Mouse (Mus musculus) kidney, postnatal 4 days (tissue): ENCODE data around the gene Pot1b.

Experiments
- DNase-seq, 2 experiments: peaks; one replicate each; pipeline ENCODE4 v3.0.0; 2021; ENCODE audit warnings: mixed read lengths in 2 of 2

Gene Pot1b

GRCm38 (mm10) chr17:55711984-55712811, at the start of gene Pot1b:
Gene Pot1b, minus strand, starts transcription at chr17:55712628.
- peak; percentile 99 to 100 for DNase-seq

- DNase-seq: no peak
Observed at GRCm38 (mm10) chr17:55751170-55751569, 38.7 kb upstream of the Pot1b start.

DNA sequence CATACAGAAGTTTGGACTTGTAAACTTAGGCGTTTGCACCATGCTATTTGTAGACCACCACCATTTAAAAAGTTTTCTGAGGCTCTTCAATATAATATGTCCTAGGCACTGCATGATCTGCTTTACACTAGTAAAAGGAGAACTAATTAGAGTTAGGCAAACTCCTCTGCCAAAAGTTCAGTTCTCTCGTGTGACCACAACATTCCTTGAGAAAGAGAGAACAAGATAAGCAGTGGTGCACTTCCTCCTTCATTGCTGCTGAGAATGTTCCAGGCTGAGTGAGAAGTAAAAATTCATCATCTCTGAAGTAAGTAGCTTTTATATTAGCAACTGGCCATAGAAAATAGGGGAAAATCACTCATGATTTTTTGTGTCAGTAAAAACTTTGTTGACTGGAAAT, 37.4 kb upstream of the Pot1b start, which contains the start of gene Adgre4:
Gene Adgre4, plus strand, starts transcription at position 199 of the 400 bp plus-strand sequence.
- no peak for DNase-seq

GRCm38 (mm10) chr17:55736675-55737074, 24.2 kb upstream of the Pot1b start:
- no peak for DNase-seq

GRCm38 (mm10) chr17:55726193-55726592, 13.8 kb upstream of the Pot1b start:
- DNase-seq: no peak

DNA sequence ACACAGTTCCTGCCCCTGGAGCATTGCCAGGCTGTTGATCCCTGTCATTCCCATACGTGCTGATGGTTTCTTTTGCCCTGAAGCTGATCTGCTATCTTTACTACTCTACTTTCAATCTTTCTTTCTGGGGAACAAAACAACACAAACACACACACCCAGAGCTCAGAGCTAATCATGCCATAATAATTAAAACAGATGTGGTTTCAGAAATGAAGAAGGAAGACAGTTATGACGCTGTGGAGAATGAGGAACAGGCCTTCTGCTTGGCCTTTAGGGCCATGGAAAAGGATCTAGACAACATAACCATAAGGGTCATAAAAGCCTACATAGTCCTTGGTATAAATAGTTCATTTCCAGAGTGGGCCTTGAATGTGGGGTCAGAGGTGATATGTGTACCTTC, 9.8 kb upstream of the Pot1b start:
- no peak for DNase-seq

DNA sequence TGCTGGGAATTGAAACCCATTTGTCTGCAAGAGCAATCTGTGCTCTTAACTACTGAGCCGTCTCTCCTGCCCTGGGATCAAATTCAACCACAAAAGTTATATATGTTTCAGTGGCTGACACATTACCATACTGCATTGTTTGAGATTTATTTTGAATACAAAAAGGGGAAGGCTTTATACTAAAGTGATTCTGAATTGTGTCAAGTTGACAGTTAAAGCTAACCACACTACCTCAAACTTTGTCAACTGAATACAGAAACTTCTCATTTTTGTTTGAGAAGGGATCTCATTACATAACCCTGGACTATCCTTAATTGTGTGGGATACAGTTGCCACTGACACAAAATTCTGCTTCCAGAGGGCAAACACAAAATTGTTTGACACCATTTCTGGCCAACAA, 8.8 kb upstream of the Pot1b start:
- no peak for DNase-seq

DNA sequence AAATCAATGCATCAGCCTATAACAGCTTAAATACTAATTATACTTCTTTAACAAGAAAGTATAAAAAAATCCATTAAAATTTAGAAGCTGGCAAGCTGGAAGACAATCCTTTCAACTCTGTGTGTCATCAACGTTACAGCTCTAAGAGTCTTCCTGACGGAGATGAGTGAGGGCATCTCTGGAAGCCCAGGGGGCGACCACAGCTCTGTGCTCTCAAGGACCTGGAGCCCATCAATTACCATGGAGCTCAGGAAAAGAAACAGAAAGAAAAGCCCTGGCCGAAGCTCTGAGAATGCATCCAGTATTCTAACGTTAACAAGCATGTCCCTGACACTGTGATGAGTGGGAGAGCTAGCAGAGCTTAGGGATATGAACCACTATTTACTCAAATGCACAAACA, 9.6 kb downstream of the Pot1b start:
- DNase-seq: no peak

DNA sequence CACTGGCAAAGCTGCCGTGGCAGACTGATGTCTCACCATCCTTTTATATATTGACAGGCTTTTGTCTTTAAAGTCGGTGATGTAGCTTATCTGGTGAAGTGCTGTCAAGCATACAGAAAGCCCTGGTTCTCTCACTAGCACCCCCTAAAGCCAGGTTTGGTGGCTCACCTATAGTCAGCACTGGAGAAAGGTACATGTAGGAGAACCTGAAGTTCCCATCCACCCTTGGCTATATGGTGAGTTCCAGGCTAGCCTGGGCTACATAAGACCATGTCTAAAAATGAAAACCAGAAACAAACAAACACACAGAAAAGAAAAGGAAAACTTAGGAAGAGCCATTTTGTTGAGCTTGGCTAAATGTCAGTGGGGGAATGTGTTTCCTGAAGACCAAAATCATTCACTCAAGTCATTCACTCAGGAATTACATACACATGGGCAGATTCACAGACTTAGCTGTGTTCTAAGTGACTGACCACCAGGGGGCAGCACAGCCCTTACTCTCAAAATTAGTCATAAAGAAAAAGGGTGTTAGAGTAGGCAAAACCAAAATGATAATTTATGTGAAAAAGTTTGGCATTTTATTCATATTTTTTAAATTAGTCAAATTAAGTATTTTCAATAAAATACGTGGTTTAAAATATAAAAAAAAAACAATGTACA, 10.1 kb downstream of the Pot1b start:
- peak; percentile 87 to 89 for DNase-seq

DNA sequence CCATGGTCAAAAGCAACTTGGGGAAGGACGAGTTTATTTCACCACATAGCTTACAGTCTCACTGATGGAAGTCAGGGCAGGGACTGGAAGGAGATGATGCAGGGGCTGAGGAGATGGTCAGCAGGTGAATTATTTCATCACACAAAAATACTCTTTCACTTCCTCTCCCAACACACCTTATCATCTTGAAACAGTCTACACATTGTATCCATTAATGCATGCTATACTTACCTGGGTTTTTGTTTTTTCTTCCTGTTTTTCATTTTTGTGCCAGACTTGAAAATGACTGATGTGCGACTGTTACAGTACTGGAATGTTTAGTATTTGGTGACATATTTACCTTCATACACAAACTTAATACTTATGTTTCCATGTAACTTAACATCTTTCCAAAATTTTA, 13.0 kb downstream of the Pot1b start:
- DNase-seq: no peak

DNA sequence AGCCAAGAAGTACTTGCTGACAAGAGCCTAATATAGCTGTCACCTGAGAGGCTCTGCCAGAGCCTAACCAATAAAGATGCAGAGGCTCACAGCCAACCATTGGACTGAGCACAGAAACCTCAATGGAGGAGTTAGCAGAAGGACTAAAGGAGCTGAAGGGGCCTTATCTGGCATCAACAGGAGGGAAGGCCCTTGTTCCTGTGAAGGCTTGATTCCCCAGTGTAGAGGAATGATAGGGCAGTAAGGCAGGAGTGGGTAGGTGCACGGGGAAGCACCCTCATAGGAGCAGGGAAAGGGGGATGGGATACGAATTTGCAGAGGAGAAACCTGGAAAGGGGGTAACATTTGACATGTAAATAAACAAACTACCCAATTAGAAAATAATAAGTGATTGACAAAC, 51.3 kb downstream of the Pot1b start:
- DNase-seq: no peak

GRCm38 (mm10) chr17:55625092-55625491, 87.3 kb downstream of the Pot1b start, which contains the start of gene Vmn2r118:
Gene Vmn2r118, minus strand, starts transcription at chr17:55625192.
- no peak for DNase-seq
